Mouse (Mus musculus) left cerebral cortex, postnatal 25 days (tissue): Measurements from ENCODE around the gene Gm14325. TPM values are rescaled to one million over a fixed set of nuclear protein-coding genes. Genes with fewer than 3 reads are reported as not detected.
A peak's percentile ranks its signal among the peaks of the same experiment; 100 is the strongest.
"Not testable (repeated sequence)": the region's sequence is repeated elsewhere in the genome, so short reads cannot be mapped to it uniquely, and the experiment has no call there.

Experiments
- DNase-seq, 2 experiments: peaks; one replicate each; pipeline ENCODE4 v3.0.0; 2022; ENCODE audit warnings: low spot score in 2 of 2, mixed read lengths in 1 of 2
- intact Hi-C: fragments of 180-260 bp; cut with DNase I; formaldehyde crosslinking; loops from one replicate; pipeline ENCODE4 v1.15.1; 2025
- total RNA-seq, 2 experiments: library from RNA; stranded (reverse); gene quantifications; 2 replicates each; pipeline ENCODE4 v1.2.3; 2021

Gm14325 gene
- 100 to 1,000 TPM; 134 to 150 TPM for total RNA-seq

- intact Hi-C loops = not testable (repeated sequence)
- peak; percentile 83 to 92 for DNase-seq
These were observed at the start of gene Gm14325 for GRCm38 (mm10) chr2:177839901-177840663. Gene Gm14325, minus strand, starts transcription at chr2:177840336.

DNA sequence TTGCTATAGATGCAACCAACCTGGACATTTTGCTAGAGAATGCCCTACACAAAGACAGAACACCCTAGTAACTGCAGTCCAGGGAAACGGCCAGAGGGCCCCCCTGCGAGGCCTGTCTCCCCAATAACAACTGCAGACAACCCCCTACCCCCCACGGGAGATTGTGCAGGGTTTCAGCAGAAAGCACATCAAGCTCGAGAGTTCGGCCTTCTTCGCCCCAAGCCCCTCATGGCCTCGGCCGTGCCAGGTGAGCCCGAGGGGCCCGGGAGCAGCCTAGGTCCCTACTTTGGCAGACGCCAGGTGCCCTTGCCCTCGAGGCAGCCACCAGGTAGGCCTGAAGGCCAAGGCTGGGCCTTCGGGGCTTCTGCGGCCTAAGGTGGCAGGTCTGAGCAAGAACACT lies 47.6 kb upstream of the Gm14325 start:
- intact Hi-C loops, DNase-seq: not testable (repeated sequence)

- intact Hi-C loops, DNase-seq: not testable (repeated sequence)
These were observed 22.1 kb upstream of the Gm14325 start for GRCm38 (mm10) chr2:177862254-177862653.

DNA sequence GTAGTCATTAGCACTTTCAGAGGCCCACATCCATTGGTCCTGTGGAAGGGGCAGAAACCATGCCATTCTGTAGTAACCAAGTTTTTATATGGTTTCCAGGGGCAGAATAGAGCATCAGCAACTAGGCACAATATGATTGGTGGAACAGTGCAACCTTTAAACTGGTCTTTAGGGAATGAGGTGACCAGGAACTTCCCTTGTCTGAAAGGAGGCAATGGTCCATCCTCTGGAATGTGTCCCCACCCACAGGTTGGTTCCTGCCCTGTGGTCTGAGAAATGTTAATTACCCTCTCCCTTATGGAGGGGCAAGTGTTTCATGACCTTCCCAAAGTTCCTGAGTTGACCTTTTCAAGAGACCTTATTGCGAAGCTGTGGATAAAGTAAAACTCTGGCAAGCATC lies 3.5 kb upstream of the Gm14325 start:
- intact Hi-C loops, DNase-seq: not testable (repeated sequence)

GRCm38 (mm10) chr2:177836756-177837155 lies 3.4 kb downstream of the Gm14325 start:
- not testable (repeated sequence) for DNase-seq

GRCm38 (mm10) chr2:177835733-177836536 lies 4.2 kb downstream of the Gm14325 start:
- DNase-seq = not testable (repeated sequence)
- intact Hi-C loops = loop anchor here (2.0 kb wide), 1 partner anchor 199 kb away; no protein-coding TSS in a partner anchor

More at GRCm38 (mm10) chr2:177836756-177837155, 3.4 kb downstream of the Gm14325 start:
- intact Hi-C loops = not testable (repeated sequence)

GRCm38 (mm10) chr2:177821952-177822351 lies 18.2 kb downstream of the Gm14325 start:
- intact Hi-C loops, DNase-seq: not testable (repeated sequence)

DNA sequence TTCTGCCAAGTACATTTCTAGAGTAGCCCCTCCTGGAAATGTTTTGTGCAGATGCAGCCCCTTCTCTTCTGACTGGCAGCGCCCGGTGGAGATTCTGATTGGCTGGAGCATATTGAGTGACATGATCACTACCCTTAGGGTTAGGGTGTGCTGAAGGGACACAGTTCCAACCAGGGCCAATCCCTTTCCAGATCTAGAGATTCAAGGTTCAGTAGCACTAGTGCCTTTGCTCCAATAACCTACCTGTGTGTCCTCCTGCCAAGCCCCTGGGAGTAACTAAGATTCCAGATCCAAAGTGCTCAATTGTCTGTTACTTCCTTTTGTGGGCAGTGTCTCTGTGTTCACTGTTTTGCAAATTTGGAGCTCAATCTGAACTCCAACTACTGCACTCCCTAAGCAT lies 34.0 kb downstream of the Gm14325 start:
- DNase-seq, intact Hi-C loops: not testable (repeated sequence)

- DNase-seq, intact Hi-C loops: not testable (repeated sequence)
These were observed 52.8 kb downstream of the Gm14325 start for GRCm38 (mm10) chr2:177787351-177787750.

Other genes starting within 250 kb of the Gm14325 start
- 10 to 100 TPM; 29.8 to 35.8 TPM for gene Gm14322, start 81.0 kb downstream of the Gm14325 start, total RNA-seq
- gene Gm14327, start 56.8 kb upstream of the Gm14325 start, total RNA-seq = 1 to 10 TPM; 5.5 to 6.5 TPM
- 1 to 10 TPM in 1 of 2 experiments, under 1 TPM in 1; 0.96 to 2.0 TPM for gene Zfp972, start 85.3 kb upstream of the Gm14325 start, total RNA-seq
- 10 to 100 TPM; 47.4 to 54.2 TPM for gene Gm14326, start 117.0 kb upstream of the Gm14325 start, total RNA-seq
- 10 to 100 TPM; 20.2 to 23.6 TPM for gene Zfp971, start 182.9 kb upstream of the Gm14325 start, total RNA-seq
- 10 to 100 TPM; 22.6 to 23.7 TPM for gene Zfp931, start 238.1 kb upstream of the Gm14325 start, total RNA-seq